Mouse (Mus musculus) thymus, adult 2 months (tissue): Measurements from ENCODE around the gene Car7. TPM values are rescaled to one million over a fixed set of nuclear protein-coding genes. Genes with fewer than 3 reads are reported as not detected.
A peak's percentile ranks its signal among the peaks of the same experiment; 100 is the strongest.

ENCODE experiments used
- DNase-seq: peaks from one replicate; pipeline ENCODE4 v3.0.0; 2021
- H3K27ac ChIP-seq: fragments of 200-500 bp; 2 replicates; pipeline ENCODE4 v1.5.1; 2012; ENCODE audit warnings: low read length, control low read depth; ENCODE audit not compliant: control insufficient read depth, insufficient read depth
- H3K27me3 ChIP-seq: fragments of 200-500 bp; 2 replicates; pipeline ENCODE4 v1.6.1; 2012; ENCODE audit warnings: mild to moderate bottlenecking, low read length, moderate library complexity, mixed read lengths; ENCODE audit not compliant: control insufficient read depth, insufficient read depth
- H3K36me3 ChIP-seq: fragments of 200-500 bp; 2 replicates; pipeline ENCODE4 v1.6.1; 2012; ENCODE audit warnings: mild to moderate bottlenecking, low read length, moderate library complexity; ENCODE audit not compliant: control insufficient read depth, insufficient read depth
- H3K4me1 ChIP-seq: fragments of 200-500 bp; replicated peaks from 2 replicates; pipeline ENCODE4 v1.6.1; 2012; ENCODE audit warnings: low read length; ENCODE audit not compliant: control insufficient read depth, insufficient read depth
- H3K4me3 ChIP-seq: fragments of 200-500 bp; 2 replicates; pipeline ENCODE4 v1.5.1; 2012; ENCODE audit warnings: mild to moderate bottlenecking, low read length, control low read depth, moderate library complexity; ENCODE audit not compliant: control insufficient read depth, insufficient read depth
- CTCF ChIP-seq: fragments of 200-500 bp; IDR thresholded peaks from 2 replicates; pipeline ENCODE4 v1.5.1; 2012; ENCODE audit warnings: mild to moderate bottlenecking, control low read depth, low read length, moderate library complexity, borderline replicate concordance; ENCODE audit not compliant: control insufficient read depth, poor library complexity, insufficient read depth; ENCODE audit errors: extremely low read depth
- POLR2A ChIP-seq: fragments of 200-500 bp; IDR thresholded peaks from 2 replicates; pipeline ENCODE4 v1.6.1; 2012; ENCODE audit warnings: mild to moderate bottlenecking, low read length, control low read depth, moderate library complexity; ENCODE audit not compliant: control insufficient read depth, poor library complexity, insufficient read depth; ENCODE audit errors: extremely low read depth
- WGBS: fragments of 180-500 bp; shearing (Covaris S2); methylation state at CpG from one replicate; pipeline ENCODE4 v1.1.7; 2018; 5-methylcytosine and 5-hydroxymethylcytosine counted together
- polyA plus RNA-seq: library from polyadenylated mRNA; depleted of rRNA; stranded (reverse); fragments of >200 nt; gene quantifications from 2 replicates; pipeline ENCODE4 v1.2.3, GENCODE M21; 2012

The Car7 gene
- polyA plus RNA-seq, 1 experiment = 2.8 TPM

DNA sequence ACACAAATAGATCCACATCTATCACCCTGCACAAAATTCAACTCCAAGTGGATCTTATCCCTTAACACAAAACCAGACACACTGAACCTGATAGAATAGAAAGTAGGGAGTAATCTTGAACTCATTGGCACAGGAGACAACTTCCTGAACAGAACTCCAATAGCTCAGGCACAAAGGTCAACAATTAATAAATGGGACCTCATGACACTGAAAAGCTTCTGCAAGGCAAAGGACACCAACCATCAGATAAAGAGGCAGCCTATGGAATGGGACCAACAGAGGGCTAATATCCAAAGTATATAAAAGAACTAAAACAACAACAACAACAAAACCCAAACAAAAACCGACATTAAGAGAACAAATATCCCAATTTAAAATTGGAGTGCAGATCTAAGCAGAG is 50.0 kb downstream of the Car7 start:
- WGBS = 68% methylated on average over 1 of the region's 1 CpGs
- TF ChIP-seq POLR2A = no peak
- no peak for TF ChIP-seq CTCF
- no peaks in the 10 kb centered on the region for H3K27me3 ChIP-seq
- H3K36me3 ChIP-seq = no peaks in the 10 kb centered on the region
- H3K4me3 ChIP-seq = no peak overlapping the region
- H3K27ac ChIP-seq = no peak overlapping the region
- DNase-seq = no peak
- no peaks in the 10 kb centered on the region for H3K4me1 ChIP-seq

DNA sequence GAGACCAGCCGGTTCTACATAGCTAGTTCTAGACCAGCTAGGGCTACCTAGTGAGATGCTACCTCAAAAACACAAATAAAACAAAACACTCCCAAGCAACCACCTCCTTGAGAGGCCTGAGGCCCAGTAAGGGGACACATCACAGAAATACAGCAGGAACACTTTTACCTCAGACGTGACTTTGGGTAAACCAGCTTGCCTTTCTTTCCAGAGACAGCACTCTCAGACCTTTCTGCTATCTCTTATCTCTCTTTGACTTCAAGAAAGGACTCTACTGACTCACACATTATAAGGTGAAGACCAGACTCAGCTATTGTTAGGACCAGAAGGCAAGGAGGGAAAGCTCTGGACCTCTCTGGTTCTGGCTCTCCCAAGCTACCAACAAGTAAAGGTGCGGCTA is 55.8 kb downstream of the Car7 start:
- Histone ChIP-seq H3K4me1 (peaks cover 10% of the 10 kb centered on the region), H3K27ac (no peak overlapping the region)

GRCm38 (mm10) chr8:104591133-104591834 is 56.8 kb downstream of the Car7 start, which contains the start of gene Pdp2:
Pdp2 (plus strand) TSS chr8:104591451.
- Histone ChIP-seq H3K36me3 (peaks cover 12% of the 10 kb centered on the region), H3K4me1 (peaks cover 15% of the 10 kb centered on the region), H3K27ac (peak within 1 kb of the TSS; percentile 34; the same call in 1 of the 2 replicates), H3K4me3 (peak within 1 kb of the TSS; percentile 93), H3K27me3 (no peaks in the 10 kb centered on the region)
- TF ChIP-seq POLR2A (peak; percentile 71), CTCF (no peak)
- 2% methylated on average over 44 of the region's 44 CpGs for WGBS
- peak; percentile 94 for DNase-seq

More for the DNA sequence above, 55.8 kb downstream of the Car7 start:
- WGBS = 96% methylated on average over 3 of the region's 3 CpGs
- TF ChIP-seq POLR2A = no peak
- Histone ChIP-seq H3K4me3 (no peak overlapping the region), H3K27me3 (no peaks in the 10 kb centered on the region), H3K36me3 (peaks cover 12% of the 10 kb centered on the region)
- DNase-seq = no peak

DNA sequence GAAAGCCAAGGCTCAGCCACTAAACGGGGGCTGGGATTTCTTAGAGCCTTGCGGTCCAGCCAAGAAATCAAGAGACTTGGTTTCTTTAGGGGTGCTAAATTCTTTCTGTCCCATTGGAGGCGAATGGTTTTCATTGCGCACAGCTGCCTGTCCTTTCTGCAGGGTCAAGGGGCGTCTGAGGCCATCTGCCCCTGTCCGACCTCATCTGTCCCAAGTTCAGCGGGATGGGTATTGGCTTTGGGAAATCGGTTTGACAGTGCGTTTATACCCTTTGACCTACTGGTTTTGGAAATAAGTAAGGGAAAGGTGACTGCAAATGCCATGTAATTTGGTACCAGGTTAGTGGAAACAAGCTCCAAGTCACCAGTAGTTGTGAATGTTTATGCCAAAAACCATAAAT is 57.4 kb downstream of the Car7 start:
- peaks cover 17% of the 10 kb centered on the region for H3K4me1 ChIP-seq
- H3K27me3 ChIP-seq = no peaks in the 10 kb centered on the region
- no peak overlapping the region for H3K27ac ChIP-seq
- DNase-seq = no peak
- peak overlapping the region; percentile 93 for H3K4me3 ChIP-seq
- 6% methylated on average over 9 of the region's 9 CpGs for WGBS
- TF ChIP-seq POLR2A (no peak), CTCF (no peak)
- H3K36me3 ChIP-seq = peaks cover 12% of the 10 kb centered on the region

GRCm38 (mm10) chr8:104592566-104592965 is 58.1 kb downstream of the Car7 start:
- WGBS = 91% methylated on average over 6 of the region's 6 CpGs
- no peak for TF ChIP-seq CTCF
- no peak for TF ChIP-seq POLR2A
- Histone ChIP-seq H3K4me3 (no peak overlapping the region), H3K27ac (no peak overlapping the region), H3K27me3 (no peaks in the 10 kb centered on the region), H3K4me1 (peaks cover 17% of the 10 kb centered on the region), H3K36me3 (peaks cover 12% of the 10 kb centered on the region)
- DNase-seq = no peak

DNA sequence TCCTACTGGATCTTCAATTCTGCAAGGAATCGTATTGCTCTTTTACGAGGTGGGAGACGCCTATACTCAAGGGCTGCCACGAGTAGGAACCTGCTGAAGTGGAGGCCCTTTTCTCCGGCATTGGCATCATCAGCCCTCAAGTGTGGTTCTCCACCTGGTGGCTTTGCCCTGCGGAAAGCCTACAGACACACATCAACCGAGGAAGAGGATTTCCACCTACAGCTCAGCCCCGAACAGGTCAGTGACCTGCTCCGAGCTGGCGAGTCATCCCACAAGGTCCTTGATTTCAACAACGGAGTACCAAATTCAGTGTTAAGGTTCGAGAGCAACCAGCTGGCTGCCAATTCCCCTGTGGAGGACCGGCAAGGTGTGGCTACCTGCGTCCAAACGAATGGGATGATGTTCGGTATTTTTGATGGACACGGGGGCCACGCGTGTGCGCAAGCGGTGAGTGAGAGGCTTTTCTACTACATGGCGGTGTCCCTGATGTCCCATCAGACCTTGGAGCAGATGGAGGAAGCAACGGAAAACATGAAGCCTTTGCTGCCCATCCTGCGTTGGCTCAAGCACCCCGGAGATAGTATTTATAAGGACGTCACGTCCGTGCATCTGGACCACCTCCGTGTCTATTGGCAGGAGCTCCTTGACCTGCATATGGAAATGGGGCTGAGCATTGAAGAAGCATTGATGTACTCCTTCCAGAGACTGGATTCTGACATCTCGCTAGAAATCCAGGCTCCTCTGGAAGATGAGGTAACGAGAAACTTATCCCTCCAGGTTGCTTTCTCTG is 59.2 kb downstream of the Car7 start:
- Histone ChIP-seq H3K36me3 (peaks cover 12% of the 10 kb centered on the region), H3K27ac (no peak overlapping the region), H3K4me3 (no peak overlapping the region), H3K4me1 (peaks cover 20% of the 10 kb centered on the region), H3K27me3 (no peaks in the 10 kb centered on the region)
- 98% methylated on average over 31 of the region's 31 CpGs for WGBS
- no peak for DNase-seq
- TF ChIP-seq POLR2A (no peak), CTCF (no peak)

DNA sequence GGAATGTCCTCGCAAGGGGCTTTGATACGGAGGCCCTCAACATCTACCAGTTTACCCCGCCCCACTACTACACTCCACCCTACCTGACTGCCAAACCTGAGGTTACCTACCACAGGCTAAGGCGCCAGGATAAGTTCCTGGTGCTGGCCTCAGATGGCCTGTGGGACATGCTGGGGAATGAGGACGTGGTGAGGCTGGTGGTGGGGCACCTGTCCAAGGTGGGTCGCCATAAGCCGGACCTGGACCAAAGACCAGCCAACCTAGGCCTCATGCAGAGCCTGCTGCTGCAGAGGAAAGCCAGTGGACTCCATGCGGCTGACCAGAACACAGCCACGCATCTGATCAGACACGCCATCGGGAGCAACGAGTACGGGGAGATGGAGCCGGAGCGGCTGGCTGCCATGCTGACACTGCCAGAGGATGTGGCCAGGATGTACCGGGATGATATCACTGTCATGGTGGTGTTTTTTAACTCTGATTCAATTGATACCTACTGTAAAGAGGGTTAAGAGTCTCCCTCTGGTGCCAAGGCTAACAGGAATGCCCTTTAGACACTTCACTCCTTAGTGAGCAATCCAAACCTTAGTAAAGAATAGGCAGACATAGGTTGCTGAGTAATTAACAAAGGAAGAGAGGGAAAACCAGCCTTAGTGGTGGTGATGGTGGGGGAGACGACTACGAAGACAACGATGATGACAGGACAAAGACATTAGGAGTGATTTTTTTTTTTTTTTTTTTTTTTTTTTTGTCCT is 60.3 kb downstream of the Car7 start:
- peaks cover 12% of the 10 kb centered on the region for H3K36me3 ChIP-seq
- H3K4me3 ChIP-seq = no peak overlapping the region
- WGBS = 97% methylated on average over 19 of the region's 19 CpGs
- DNase-seq = no peak
- H3K27me3 ChIP-seq = no peaks in the 10 kb centered on the region
- no peak overlapping the region for H3K27ac ChIP-seq
- TF ChIP-seq CTCF (no peak), POLR2A (no peak)
- peaks cover 20% of the 10 kb centered on the region for H3K4me1 ChIP-seq
